ENCODE assay signal across 9 mouse cellular contexts in genomic region chr10:76201978-76202377, GRCm38 (mm10). TPM values are rescaled to one million over a fixed set of nuclear protein-coding genes. Genes with fewer than 3 reads are reported as not detected.
DNase-seq lines count a peak whose midpoint lies in the region; ATAC-seq lines count a peak whose summit lies in the region.
"Had no signal": no experiment of that assay in that cellular context is flagged by ENCODE, and none has a peak within 500 bp of the region (broad histone marks: within the 10 kb centered on the region; RNA-seq: fewer than 3 reads in every experiment).

No protein-coding gene starts in this region.

- peak; percentile 76 for DNase-seq in hindbrain, embryonic 10.5 days (ENCODE audit: low spot score)
- DNase-seq in Muller cell, postnatal 12 days (ENCODE audit: inconsistent ontology term): peak; percentile 70
- peak; percentile 78 for DNase-seq in cerebellum, adult 9-10 months
- DNase-seq in heart, embryonic 10.5 days (ENCODE audit: low spot score): peak; percentile 88
- peak; percentile 65 to 84 for DNase-seq in left cerebral cortex, adult 18-20 months (ENCODE audit: low spot score in 2 of 2)
- DNase-seq in natural killer cell, adult 2 months (ENCODE audit: low spot score in 2 of 2): peak; percentile 25 to 55
- DNase-seq in testis, postnatal 14 days (ENCODE audit: low spot score): peak; percentile 67

- no peak overlapping the region for H3K27ac ChIP-seq in hindbrain, embryonic 10.5 days
- H3K27ac ChIP-seq in hindbrain, embryonic 12.5 days: no peak overlapping the region
- no peak overlapping the region for H3K27ac ChIP-seq in heart, embryonic 10.5 days
- H3K27ac ChIP-seq: embryonic facial prominence, embryonic 12.5 days had no signal

- no peak overlapping the region for H3K4me3 ChIP-seq in hindbrain, embryonic 10.5 days
- no peak overlapping the region for H3K4me3 ChIP-seq in hindbrain, embryonic 12.5 days
- H3K4me3 ChIP-seq in heart, embryonic 10.5 days: no peak overlapping the region
- H3K4me3 ChIP-seq: embryonic facial prominence, embryonic 12.5 days had no signal

- no peak overlapping the region for H3K4me2 ChIP-seq in hindbrain, embryonic 12.5 days (replicated peaks)
- H3K4me2 ChIP-seq: embryonic facial prominence, embryonic 12.5 days had no signal

- H3K36me3 ChIP-seq in hindbrain, embryonic 10.5 days: peaks cover 11% of the 10 kb centered on the region
- peaks cover 7% of the 10 kb centered on the region for H3K36me3 ChIP-seq in hindbrain, embryonic 12.5 days
- H3K36me3 ChIP-seq in heart, embryonic 10.5 days: peaks cover 7% of the 10 kb centered on the region

- 17% methylated on average over 7 of the region's 7 CpGs for WGBS in hindbrain, embryonic 10.5 days
- 23% methylated on average over 7 of the region's 7 CpGs for WGBS in hindbrain, embryonic 12.5 days
- 10% methylated on average over 7 of the region's 7 CpGs for WGBS in heart, embryonic 10.5 days

- no peaks in the 10 kb centered on the region for H3K27me3 ChIP-seq in hindbrain, embryonic 10.5 days (ENCODE audit: insufficient read depth, poor library complexity, severe bottlenecking)
- H3K27me3 ChIP-seq in hindbrain, embryonic 12.5 days: no peaks in the 10 kb centered on the region
- H3K27me3 ChIP-seq in heart, embryonic 10.5 days (ENCODE audit: insufficient read depth, poor library complexity, severe bottlenecking): peaks cover 17% of the 10 kb centered on the region; the same call in 1 of the 2 replicates
- H3K27me3 ChIP-seq: embryonic facial prominence, embryonic 12.5 days had no signal

- H3K9me3 ChIP-seq in hindbrain, embryonic 10.5 days: no peaks in the 10 kb centered on the region
- H3K9me3 ChIP-seq in hindbrain, embryonic 12.5 days (replicated peaks): no peaks in the 10 kb centered on the region
- H3K9me3 ChIP-seq in heart, embryonic 10.5 days: no peaks in the 10 kb centered on the region
- H3K9me3 ChIP-seq: embryonic facial prominence, embryonic 12.5 days had no signal

- H3K9ac ChIP-seq in hindbrain, embryonic 12.5 days: no peak overlapping the region
- H3K9ac ChIP-seq: embryonic facial prominence, embryonic 12.5 days had no signal

- H3K4me1 ChIP-seq in hindbrain, embryonic 10.5 days (replicated peaks): peaks cover 5% of the 10 kb centered on the region; the same call in 1 of the 2 replicates
- no peaks in the 10 kb centered on the region for H3K4me1 ChIP-seq in hindbrain, embryonic 12.5 days
- peaks cover 6% of the 10 kb centered on the region; the same call in 1 of the 2 replicates for H3K4me1 ChIP-seq in heart, embryonic 10.5 days
- H3K4me1 ChIP-seq: embryonic facial prominence, embryonic 12.5 days had no signal

- ATAC-seq in hindbrain, embryonic 12.5 days (ENCODE audit: low FRiP score): no peak

RNA-seq across cellular contexts. Expression of gene Prmt2, which starts 35.7 kb away (rescaled TPM):
- 80.1 and 97.5 TPM in 2 replicates for polyA plus RNA-seq in hindbrain, embryonic 10.5 days (2016; fragmentation: Nextera tagmentation; extraction: Ambion mirVana)
- polyA plus RNA-seq in hindbrain, embryonic 12.5 days (2016; fragmentation: Nextera tagmentation; extraction: Ambion mirVana): 133 and 137 TPM in 2 replicates
- 57.3 and 63.0 TPM in 2 replicates for polyA plus RNA-seq in heart, embryonic 10.5 days (2016; fragmentation: Nextera tagmentation; extraction: Ambion mirVana)
- 10 to 100 TPM; 62.1 to 70.2 TPM for total RNA-seq in left cerebral cortex, adult 18-20 months (2021)

RNA-seq across cellular contexts. Expression of gene S100b, which starts 51.7 kb away (rescaled TPM):
- not detected in 2 replicates for polyA plus RNA-seq in hindbrain, embryonic 10.5 days (2016; fragmentation: Nextera tagmentation; extraction: Ambion mirVana)
- polyA plus RNA-seq in hindbrain, embryonic 12.5 days (2016; fragmentation: Nextera tagmentation; extraction: Ambion mirVana): 1.4 and 1.6 TPM in 2 replicates
- polyA plus RNA-seq in heart, embryonic 10.5 days (2016; fragmentation: Nextera tagmentation; extraction: Ambion mirVana): 0.10 and 0.11 TPM in 2 replicates
- total RNA-seq in left cerebral cortex, adult 18-20 months (2021): 100 to 1,000 TPM; 157 to 173 TPM

RNA-seq across cellular contexts. Expression of gene Slc5a4a, which starts 54.7 kb away (rescaled TPM):
- not detected in 2 replicates for polyA plus RNA-seq in hindbrain, embryonic 10.5 days (2016; fragmentation: Nextera tagmentation; extraction: Ambion mirVana)
- not detected in 2 replicates for polyA plus RNA-seq in hindbrain, embryonic 12.5 days (2016; fragmentation: Nextera tagmentation; extraction: Ambion mirVana)
- polyA plus RNA-seq in heart, embryonic 10.5 days (2016; fragmentation: Nextera tagmentation; extraction: Ambion mirVana): not detected in 2 replicates
- not detected for total RNA-seq in left cerebral cortex, adult 18-20 months (2021)
- polyA plus RNA-seq: embryonic facial prominence, embryonic 12.5 days had no signal
